Mouse (Mus musculus) MEL (cell line): ENCODE measurements at regions not wholly inside any gene's neighbourhood (a gene's known extent, or its start where the extent isn't known, plus 50 kb on each side); places are given as distances from the start of the nearest gene placed in this dataset.

ENCODE experiments used
- DNase-seq: peaks from one replicate; pipeline ENCODE4 v3.0.0; 2011; ENCODE audit warnings: low read depth, low spot score
- H3K27ac ChIP-seq: 2 replicates; pipeline ENCODE4 v1.5.1; 2012; ENCODE audit warnings: low read depth, mild to moderate bottlenecking, control low read depth, low read length, moderate library complexity; ENCODE audit not compliant: control insufficient read depth
- H3K27me3 ChIP-seq, 2 experiments: fragments of 150-350 bp in 1 of 2; sonication (generic) in 1 of 2; 2 replicates each; pipeline ENCODE4 v1.6.1; 2012; ENCODE audit warnings: low read length in 2 of 2, mild to moderate bottlenecking in 2 of 2, improper control_type of control experiment in 1 of 2, moderate library complexity in 1 of 2; ENCODE audit not compliant: insufficient read depth in 2 of 2, control insufficient read depth in 1 of 2
- H3K36me3 ChIP-seq, 2 experiments: 2 replicates each; pipeline ENCODE4 v1.6.1; 2012 to 2014; ENCODE audit warnings: low read length in 2 of 2, improper control_type of control experiment in 1 of 2, inconsistent platforms in 1 of 2, mild to moderate bottlenecking in 1 of 2; ENCODE audit not compliant: insufficient read depth in 2 of 2, control insufficient read depth in 1 of 2
- H3K4me1 ChIP-seq, 2 experiments: fragments of 150-350 bp in 1 of 2; sonication (generic) in 1 of 2; 2 replicates each; pipeline ENCODE4 v1.6.1; 2012; ENCODE audit warnings: low read length in 2 of 2, improper control_type of control experiment in 1 of 2, mild to moderate bottlenecking in 1 of 2; ENCODE audit not compliant: insufficient read depth in 2 of 2, control insufficient read depth in 1 of 2
- H3K4me3 ChIP-seq, 2 experiments: fragments of 150-350 bp in 1 of 2; sonication (generic) in 1 of 2; 2 replicates each; pipeline ENCODE4 v1.5.1; 2012; ENCODE audit warnings: low read depth in 2 of 2, low read length in 2 of 2, mild to moderate bottlenecking in 2 of 2, moderate library complexity in 2 of 2, control low read depth in 1 of 2, improper control_type of control experiment in 1 of 2; ENCODE audit not compliant: control insufficient read depth in 1 of 2, insufficient read depth in 1 of 2
- H3K79me2 ChIP-seq: 2 replicates; pipeline ENCODE4 v1.6.1; 2012; ENCODE audit warnings: mild to moderate bottlenecking, low read length, moderate library complexity; ENCODE audit not compliant: control insufficient read depth, poor library complexity, insufficient read depth
- H3K9ac ChIP-seq: 2 replicates; pipeline ENCODE4 v1.6.1; 2012; ENCODE audit warnings: low read depth, mild to moderate bottlenecking, control low read depth, low read length, moderate library complexity; ENCODE audit not compliant: control insufficient read depth, poor library complexity, severe bottlenecking
- H3K9me3 ChIP-seq: fragments of 150-350 bp; sonication (generic); replicated peaks from 2 replicates; pipeline ENCODE4 v1.6.1; 2012; ENCODE audit warnings: mild to moderate bottlenecking, low read length, improper control_type of control experiment, moderate library complexity; ENCODE audit not compliant: insufficient read depth
- CHD1 ChIP-seq: IDR thresholded peaks from 2 replicates; pipeline ENCODE4 v1.6.1; 2012; ENCODE audit warnings: low read depth, mild to moderate bottlenecking, inconsistent platforms, low read length, improper control_type of control experiment
- E2F4 ChIP-seq: IDR thresholded peaks from 2 replicates; pipeline ENCODE4 v1.6.1; 2011; ENCODE audit warnings: low read depth, low read length, improper control_type of control experiment, borderline replicate concordance
- EP300 ChIP-seq, 2 experiments: IDR thresholded peaks; 2 replicates each; pipeline ENCODE4 v1.6.1; 2011; ENCODE audit warnings: improper control_type of control experiment in 2 of 2, low read length in 2 of 2, low read depth in 1 of 2, mild to moderate bottlenecking in 1 of 2
- HCFC1 ChIP-seq: IDR thresholded peaks from 2 replicates; pipeline ENCODE4 v1.6.1; 2012; ENCODE audit warnings: low read depth, mild to moderate bottlenecking, inconsistent platforms, low read length, improper control_type of control experiment, moderate library complexity
- JUND ChIP-seq: IDR thresholded peaks from 2 replicates; pipeline ENCODE4 v1.6.1; 2011; ENCODE audit warnings: low read depth, mild to moderate bottlenecking, improper control_type of control experiment, low read length
- KAT2A ChIP-seq: conservative IDR thresholded peaks from 2 replicates; pipeline ENCODE4 v1.6.1; 2012; ENCODE audit warnings: low read depth, low read length, improper control_type of control experiment, inconsistent platforms
- MAFK ChIP-seq: IDR thresholded peaks from 2 replicates; pipeline ENCODE4 v1.6.1; 2011; ENCODE audit warnings: low read depth, mild to moderate bottlenecking, low read length, improper control_type of control experiment, borderline replicate concordance
- MAZ ChIP-seq: IDR thresholded peaks from 2 replicates; pipeline ENCODE4 v1.6.1; 2012; ENCODE audit warnings: low read depth, mild to moderate bottlenecking, inconsistent platforms, low read length, improper control_type of control experiment
- MXI1 ChIP-seq: IDR thresholded peaks from 2 replicates; pipeline ENCODE4 v1.6.1; 2011; ENCODE audit warnings: mild to moderate bottlenecking, low read depth, low read length, improper control_type of control experiment
- MYC ChIP-seq: IDR thresholded peaks from 2 replicates; pipeline ENCODE4 v1.6.1; 2011; ENCODE audit warnings: low read depth, mild to moderate bottlenecking, low read length, improper control_type of control experiment, moderate library complexity
- NRF1 ChIP-seq: IDR thresholded peaks from 2 replicates; pipeline ENCODE4 v1.6.1; 2014; ENCODE audit warnings: low read depth, mild to moderate bottlenecking, inconsistent platforms, low read length, improper control_type of control experiment, moderate library complexity; ENCODE audit not compliant: poor library complexity, insufficient read depth, severe bottlenecking
- POLR2AphosphoS5 ChIP-seq: IDR thresholded peaks from 2 replicates; pipeline ENCODE4 v1.6.1; 2012; ENCODE audit warnings: low read depth, borderline replicate concordance, mild to moderate bottlenecking, inconsistent platforms, low read length, moderate library complexity, mixed read lengths
- TAL1 ChIP-seq: IDR thresholded peaks from 2 replicates; pipeline ENCODE4 v1.6.1; 2012; ENCODE audit warnings: mild to moderate bottlenecking, inconsistent platforms, low read length, moderate library complexity, mixed read lengths
- TCF12 ChIP-seq: IDR thresholded peaks from 2 replicates; pipeline ENCODE4 v1.6.1; 2014; ENCODE audit warnings: low read depth, mild to moderate bottlenecking, inconsistent platforms, low read length, improper control_type of control experiment, moderate library complexity
- UBTF ChIP-seq: IDR thresholded peaks from 2 replicates; pipeline ENCODE4 v1.6.1; 2012; ENCODE audit warnings: low read depth, mild to moderate bottlenecking, inconsistent platforms, low read length, improper control_type of control experiment, moderate library complexity, borderline replicate concordance; ENCODE audit not compliant: insufficient read depth
- USF1 ChIP-seq: IDR thresholded peaks from 2 replicates; pipeline ENCODE4 v1.6.1; 2014; ENCODE audit warnings: low read depth, mild to moderate bottlenecking, inconsistent platforms, low read length, improper control_type of control experiment, moderate library complexity
- USF2 ChIP-seq, 2 experiments: IDR thresholded peaks; 2 replicates each; pipeline ENCODE4 v1.6.1; 2011 to 2012; ENCODE audit warnings: improper control_type of control experiment in 2 of 2, low read length in 2 of 2, borderline replicate concordance in 1 of 2, inconsistent platforms in 1 of 2, low read depth in 1 of 2, mild to moderate bottlenecking in 1 of 2; ENCODE audit not compliant: insufficient read depth in 1 of 2
- ZMIZ1 ChIP-seq: IDR thresholded peaks from 2 replicates; pipeline ENCODE4 v1.6.1; 2012; ENCODE audit warnings: low read depth, mild to moderate bottlenecking, inconsistent platforms, low read length, improper control_type of control experiment, moderate library complexity

DNA sequence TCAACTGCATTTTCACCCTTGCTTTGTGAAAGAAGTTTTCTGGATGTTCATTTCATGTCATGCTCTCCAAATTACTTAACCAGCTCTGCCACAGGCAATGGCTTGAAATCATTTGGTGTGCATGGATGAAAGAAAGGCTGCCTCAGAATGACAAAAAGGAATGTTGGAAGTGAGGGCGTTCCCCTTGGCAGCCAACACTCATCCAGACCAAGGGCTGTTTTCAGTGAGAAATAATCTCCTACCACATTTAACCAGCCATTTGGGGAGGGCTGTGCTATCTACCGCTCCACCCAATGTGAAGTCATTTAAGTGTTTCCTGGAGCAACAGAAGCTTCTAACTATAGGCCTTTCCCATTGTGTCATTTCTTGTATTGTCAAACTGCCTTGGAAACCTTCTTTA lies 650.8 kb downstream of the Fat4 start:
- no peak overlapping the region for H3K27ac ChIP-seq
- H3K36me3 ChIP-seq = no peaks in the 10 kb centered on the region
- no peaks in the 10 kb centered on the region for H3K27me3 ChIP-seq
- no peaks in the 10 kb centered on the region for H3K79me2 ChIP-seq
- no peak overlapping the region for H3K9ac ChIP-seq
- no peak overlapping the region for H3K4me3 ChIP-seq
- no peaks in the 10 kb centered on the region for H3K9me3 ChIP-seq
- no peaks in the 10 kb centered on the region for H3K4me1 ChIP-seq
- DNase-seq = no peak
- TF ChIP-seq POLR2AphosphoS5 (no peak), JUND (no peak), TCF12 (no peak), TAL1 (no peak), MAFK (no peak), MAZ (no peak), EP300 (IDR thresholded peaks at IDR 0.05; ENCODE audit: low read depth in 1 of 2, low read length in 2 of 2) (no peak), UBTF (no peak), ZMIZ1 (no peak), MYC (no peak), USF1 (no peak), HCFC1 (no peak), CHD1 (no peak), NRF1 (no peak)
- TF ChIP-seq, all 39 proteins: peak for 0

DNA sequence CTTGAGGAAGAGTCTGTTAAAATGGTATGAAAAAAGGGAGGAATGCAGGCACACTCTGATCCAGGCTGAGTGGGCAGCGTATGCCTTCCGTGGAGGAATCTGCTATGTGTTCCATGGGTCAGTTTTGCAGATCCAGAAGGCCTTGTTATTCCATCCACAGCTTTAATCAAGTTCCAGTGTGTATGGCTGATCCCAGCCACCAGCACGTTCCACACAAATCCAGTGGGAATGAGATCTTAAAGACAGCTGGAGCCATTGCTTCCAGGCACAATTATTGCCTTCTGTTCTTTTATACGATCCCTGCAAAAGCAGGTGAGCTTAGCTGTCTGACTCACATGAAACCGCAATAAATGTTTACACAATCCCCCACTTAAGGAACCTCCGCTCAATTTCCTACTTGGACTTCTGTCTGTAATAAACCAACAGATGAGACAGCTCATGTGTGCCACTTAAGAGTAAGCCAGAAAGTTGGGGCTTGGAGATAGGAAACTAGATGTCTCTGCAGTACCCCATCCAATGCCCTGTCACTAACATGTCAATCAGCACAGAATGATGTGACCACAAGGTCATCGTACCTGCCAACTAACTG lies 653.9 kb downstream of the Fat4 start:
- Histone ChIP-seq H3K27me3 (no peaks in the 10 kb centered on the region), H3K4me1 (no peaks in the 10 kb centered on the region), H3K36me3 (no peaks in the 10 kb centered on the region), H3K9me3 (no peaks in the 10 kb centered on the region), H3K4me3 (no peak overlapping the region), H3K27ac (no peak overlapping the region), H3K79me2 (no peaks in the 10 kb centered on the region), H3K9ac (no peak overlapping the region)
- TF ChIP-seq POLR2AphosphoS5 = no peak
- TF ChIP-seq USF2 (IDR thresholded peaks at IDR 0.05; ENCODE audit: borderline replicate concordance in 1 of 2, insufficient read depth in 1 of 2, low read depth in 1 of 2, low read length in 2 of 2) = no peak
- no peak for TF ChIP-seq TAL1
- no peak for TF ChIP-seq KAT2A
- no peak for TF ChIP-seq E2F4
- TF ChIP-seq MXI1 = no peak
- TF ChIP-seq MAFK = no peak
- no peak for DNase-seq
